Mouse (Mus musculus) limb, embryonic 12.5 days (tissue): ENCODE measurements around the gene Sema3a. TPM values are rescaled to one million over a fixed set of nuclear protein-coding genes. Genes with fewer than 3 reads are reported as not detected.
A peak's percentile ranks its signal among the peaks of the same experiment; 100 is the strongest.
"Not testable (repeated sequence)": the region's sequence is repeated elsewhere in the genome, so short reads cannot be mapped to it uniquely, and the experiment has no call there.

ENCODE experiments used
- ATAC-seq: fragments of 200-750 bp; cut with Nextera tagmentation; 2 replicates; pipeline ENCODE4 v1.8.0; 2017; ENCODE audit warnings: low read depth, moderate TSS enrichment; ENCODE audit not compliant: insufficient number of reproducible peaks, insufficient read depth, low FRiP score, low TSS enrichment
- H3K27ac ChIP-seq: fragments of 300-500 bp; sonication (generic); 2 replicates; pipeline ENCODE4 v1.5.1; 2016; ENCODE audit warnings: mild to moderate bottlenecking, moderate library complexity
- H3K27me3 ChIP-seq: fragments of 300-500 bp; sonication (generic); 2 replicates; pipeline ENCODE4 v1.6.1; 2016; ENCODE audit warnings: mild to moderate bottlenecking, moderate library complexity
- H3K36me3 ChIP-seq: fragments of 300-500 bp; sonication (generic); 2 replicates; pipeline ENCODE4 v1.6.1; 2016; ENCODE audit warnings: mild to moderate bottlenecking, moderate library complexity
- H3K4me1 ChIP-seq: fragments of 300-500 bp; sonication (generic); replicated peaks from 2 replicates; pipeline ENCODE4 v1.6.1; 2016
- H3K4me2 ChIP-seq: fragments of 300-500 bp; sonication (generic); 2 replicates; pipeline ENCODE4 v1.6.1; 2016; ENCODE audit warnings: mild to moderate bottlenecking, moderate library complexity
- H3K4me3 ChIP-seq: fragments of 300-500 bp; sonication (generic); replicated peaks from 2 replicates; pipeline ENCODE4 v1.5.1; 2016; ENCODE audit warnings: mild to moderate bottlenecking
- H3K9ac ChIP-seq: fragments of 300-500 bp; sonication (generic); replicated peaks from 2 replicates; pipeline ENCODE4 v1.6.1; 2016; ENCODE audit warnings: mild to moderate bottlenecking, moderate library complexity
- H3K9me3 ChIP-seq: fragments of 300-500 bp; sonication (generic); 2 replicates; pipeline ENCODE4 v1.6.1; 2016; ENCODE audit warnings: mild to moderate bottlenecking, moderate library complexity
- WGBS: fragments of 180-500 bp; shearing (Covaris S2); methylation state at CpG from one replicate; pipeline ENCODE4 v1.1.7; 2016; 5-methylcytosine and 5-hydroxymethylcytosine counted together
- polyA plus RNA-seq: library from polyadenylated mRNA; unstranded; fragments of >200 nt; fragmentation: Nextera tagmentation; extraction: Ambion mirVana; gene quantifications from 2 replicates; pipeline ENCODE4 v1.2.1, GENCODE M21; 2016

The Sema3a gene
- polyA plus RNA-seq, 1 experiment from 2014 or later = 60.9 TPM

GRCm38 (mm10) chr5:13488671-13489070, 363.5 kb downstream of the Sema3a start:
- WGBS = 30% methylated on average over 2 of the region's 2 CpGs
- no peaks in the 10 kb centered on the region for H3K4me1 ChIP-seq

GRCm38 (mm10) chr5:13495967-13496366, 370.8 kb downstream of the Sema3a start:
- H3K4me2 ChIP-seq, ATAC-seq, H3K4me3 ChIP-seq, H3K27ac ChIP-seq, H3K9me3 ChIP-seq, H3K36me3 ChIP-seq, H3K4me1 ChIP-seq, H3K27me3 ChIP-seq, H3K9ac ChIP-seq: not testable (repeated sequence)
- 56% methylated on average over 3 of the region's 3 CpGs for WGBS

More at GRCm38 (mm10) chr5:13488671-13489070, 363.5 kb downstream of the Sema3a start:
- no peak overlapping the region for H3K27ac ChIP-seq
- no peaks in the 10 kb centered on the region for H3K36me3 ChIP-seq
- no peak overlapping the region for H3K4me3 ChIP-seq
- no peaks in the 10 kb centered on the region for H3K27me3 ChIP-seq
- H3K4me2 ChIP-seq = no peak overlapping the region
- no peak for ATAC-seq
- H3K9me3 ChIP-seq = no peaks in the 10 kb centered on the region
- no peak overlapping the region for H3K9ac ChIP-seq

GRCm38 (mm10) chr5:13499835-13500234, 374.6 kb downstream of the Sema3a start:
- H3K4me3 ChIP-seq = no peak overlapping the region
- H3K36me3 ChIP-seq = no peaks in the 10 kb centered on the region
- 81% methylated on average over 2 of the region's 2 CpGs for WGBS
- no peak overlapping the region for H3K4me2 ChIP-seq
- no peak overlapping the region for H3K9ac ChIP-seq
- H3K27ac ChIP-seq = no peak overlapping the region
- ATAC-seq = no peak
- H3K4me1 ChIP-seq = no peaks in the 10 kb centered on the region
- no peaks in the 10 kb centered on the region for H3K27me3 ChIP-seq
- no peaks in the 10 kb centered on the region for H3K9me3 ChIP-seq

GRCm38 (mm10) chr5:13505839-13506499, 380.8 kb downstream of the Sema3a start:
- H3K9ac ChIP-seq = no peak overlapping the region
- WGBS = 79% methylated on average over 4 of the region's 4 CpGs
- no peak for ATAC-seq

GRCm38 (mm10) chr5:13509163-13509562, 383.9 kb downstream of the Sema3a start:
- H3K9ac ChIP-seq = no peak overlapping the region
- H3K4me2 ChIP-seq = no peak overlapping the region
- 67% methylated on average over 3 of the region's 3 CpGs for WGBS
- no peaks in the 10 kb centered on the region for H3K9me3 ChIP-seq
- H3K27me3 ChIP-seq = no peaks in the 10 kb centered on the region
- H3K36me3 ChIP-seq = no peaks in the 10 kb centered on the region
- ATAC-seq = no peak
- no peaks in the 10 kb centered on the region for H3K4me1 ChIP-seq
- H3K27ac ChIP-seq = no peak overlapping the region
- H3K4me3 ChIP-seq = no peak overlapping the region

More at GRCm38 (mm10) chr5:13505839-13506499, 380.8 kb downstream of the Sema3a start:
- no peak overlapping the region for H3K27ac ChIP-seq
- no peaks in the 10 kb centered on the region for H3K9me3 ChIP-seq
- H3K27me3 ChIP-seq = no peaks in the 10 kb centered on the region
- H3K4me1 ChIP-seq = no peaks in the 10 kb centered on the region
- no peaks in the 10 kb centered on the region for H3K36me3 ChIP-seq
- no peak overlapping the region for H3K4me2 ChIP-seq
- H3K4me3 ChIP-seq = no peak overlapping the region

GRCm38 (mm10) chr5:13517018-13517417, 391.8 kb downstream of the Sema3a start:
- Histone ChIP-seq H3K27me3 (no peaks in the 10 kb centered on the region), H3K4me2 (no peak overlapping the region), H3K27ac (no peak overlapping the region), H3K4me3 (no peak overlapping the region), H3K9me3 (no peaks in the 10 kb centered on the region), H3K4me1 (no peaks in the 10 kb centered on the region; the same call in 1 of the 2 replicates), H3K9ac (no peak overlapping the region), H3K36me3 (no peaks in the 10 kb centered on the region; the same call in 1 of the 2 replicates)
- WGBS = 95% methylated on average over 4 of the region's 4 CpGs
- no peak for ATAC-seq

- Histone ChIP-seq H3K4me2 (no peak overlapping the region), H3K9me3 (no peaks in the 10 kb centered on the region), H3K36me3 (no peaks in the 10 kb centered on the region; the same call in 1 of the 2 replicates), H3K4me3 (no peak overlapping the region), H3K27ac (no peak overlapping the region), H3K4me1 (peaks cover 8% of the 10 kb centered on the region), H3K27me3 (no peaks in the 10 kb centered on the region), H3K9ac (no peak overlapping the region)
- no peak for ATAC-seq
- 61% methylated on average over 3 of the region's 3 CpGs for WGBS
Measured at GRCm38 (mm10) chr5:13525597-13525996, 400.4 kb downstream of the Sema3a start.

- H3K4me2 ChIP-seq = peak overlapping the region; percentile 17; the same call in 1 of the 2 replicates
- peak overlapping the region; percentile 64; the same call in 1 of the 2 replicates for H3K27ac ChIP-seq
- no peak overlapping the region for H3K9ac ChIP-seq
- H3K9me3 ChIP-seq = no peaks in the 10 kb centered on the region
- no peak for ATAC-seq
- no peaks in the 10 kb centered on the region for H3K27me3 ChIP-seq
- no peaks in the 10 kb centered on the region for H3K36me3 ChIP-seq
- WGBS = 6% methylated on average over 7 of the region's 7 CpGs
- H3K4me1 ChIP-seq = peaks cover 8% of the 10 kb centered on the region
- H3K4me3 ChIP-seq = no peak overlapping the region
Measured at GRCm38 (mm10) chr5:13527037-13527464, 401.8 kb downstream of the Sema3a start.

GRCm38 (mm10) chr5:13529226-13529625, 404.0 kb downstream of the Sema3a start:
- Histone ChIP-seq H3K9ac (no peak overlapping the region), H3K36me3 (no peaks in the 10 kb centered on the region), H3K27ac (no peak overlapping the region), H3K9me3 (no peaks in the 10 kb centered on the region), H3K4me3 (no peak overlapping the region), H3K27me3 (no peaks in the 10 kb centered on the region), H3K4me1 (peaks cover 8% of the 10 kb centered on the region), H3K4me2 (no peak overlapping the region)
- WGBS = 37% methylated on average over 4 of the region's 4 CpGs
- no peak for ATAC-seq

GRCm38 (mm10) chr5:13547472-13548209, 422.4 kb downstream of the Sema3a start:
- Histone ChIP-seq H3K4me1 (peaks cover 9% of the 10 kb centered on the region; the same call in 1 of the 2 replicates), H3K9ac (no peak overlapping the region), H3K4me3 (no peak overlapping the region), H3K4me2 (no peak overlapping the region), H3K27me3 (no peaks in the 10 kb centered on the region), H3K27ac (0 out of 2 replicates have a peak overlapping the region, but pooled peaks have one; percentile 41), H3K36me3 (0 out of 2 replicates have a peak, but pooled peaks cover 5% of the 10 kb centered on the region), H3K9me3 (peaks cover 4% of the 10 kb centered on the region; the same call in 1 of the 2 replicates)
- 64% methylated on average over 2 of the region's 2 CpGs for WGBS
- no peak for ATAC-seq

GRCm38 (mm10) chr5:13548210-13548554, 423.0 kb downstream of the Sema3a start:
- no peak for ATAC-seq
- no peak overlapping the region for H3K4me2 ChIP-seq
- no peak overlapping the region for H3K9ac ChIP-seq
- WGBS = 56% methylated on average over 1 of the region's 1 CpGs
- 0 out of 2 replicates have a peak, but pooled peaks cover 5% of the 10 kb centered on the region for H3K36me3 ChIP-seq
- H3K4me1 ChIP-seq = peaks cover 9% of the 10 kb centered on the region; the same call in 1 of the 2 replicates
- H3K4me3 ChIP-seq = no peak overlapping the region
- H3K27me3 ChIP-seq = no peaks in the 10 kb centered on the region
- H3K27ac ChIP-seq = no peak overlapping the region
- peaks cover 4% of the 10 kb centered on the region; the same call in 1 of the 2 replicates for H3K9me3 ChIP-seq
